Mouse (Mus musculus) limb, embryonic 11.5 days (tissue): ENCODE results near the gene Polr3gl. TPM values are rescaled to one million over a fixed set of nuclear protein-coding genes. Genes with fewer than 3 reads are reported as not detected.

Experiments
- ATAC-seq: fragments of 200-750 bp; cut with Nextera tagmentation; 2 replicates; pipeline ENCODE4 v1.8.0; 2017; ENCODE audit warnings: low read depth; ENCODE audit not compliant: insufficient number of reproducible peaks, low FRiP score, low TSS enrichment
- DNase-seq: peaks from one replicate; pipeline ENCODE4 v3.0.0-alpha.2; 2015; ENCODE audit warnings: low spot score
- H3K27ac ChIP-seq: fragments of 300-500 bp; sonication (generic); replicated peaks from 2 replicates; pipeline ENCODE4 v1.5.1; 2014; ENCODE audit warnings: low read depth, mild to moderate bottlenecking, low read length
- H3K27me3 ChIP-seq: fragments of 300-500 bp; sonication (generic); 2 replicates; pipeline ENCODE4 v1.6.1; 2014; ENCODE audit warnings: mild to moderate bottlenecking, low read length, mixed read lengths; ENCODE audit not compliant: control insufficient read depth, insufficient read depth
- H3K36me3 ChIP-seq: fragments of 300-500 bp; sonication (generic); 2 replicates; pipeline ENCODE4 v1.6.1; 2014; ENCODE audit warnings: mild to moderate bottlenecking, low read length, moderate library complexity, mixed read lengths; ENCODE audit not compliant: control insufficient read depth, insufficient read depth
- H3K4me1 ChIP-seq: fragments of 300-500 bp; sonication (generic); 2 replicates; pipeline ENCODE4 v1.6.1; 2014; ENCODE audit warnings: low read length, mixed read lengths; ENCODE audit not compliant: control insufficient read depth, insufficient read depth
- H3K4me2 ChIP-seq: fragments of 300-500 bp; sonication (generic); 2 replicates; pipeline ENCODE4 v1.6.1; 2014; ENCODE audit warnings: low read depth, mild to moderate bottlenecking, moderate library complexity; ENCODE audit not compliant: severe bottlenecking
- H3K4me3 ChIP-seq: fragments of 300-500 bp; sonication (generic); 2 replicates; pipeline ENCODE4 v1.5.1; 2014; ENCODE audit warnings: low read depth, low read length
- H3K9ac ChIP-seq: fragments of 300-500 bp; sonication (generic); 2 replicates; pipeline ENCODE4 v1.6.1; 2014; ENCODE audit warnings: mild to moderate bottlenecking, low read length
- H3K9me3 ChIP-seq: fragments of 300-500 bp; sonication (generic); 2 replicates; pipeline ENCODE4 v1.6.1; 2016; ENCODE audit warnings: low read length; ENCODE audit not compliant: control insufficient read depth
- WGBS: fragments of 180-500 bp; shearing (Covaris S2); extraction: QIAGEN DNeasy Blood & Tissue Kit; methylation state at CpG from one replicate; pipeline ENCODE4 v1.1.7; 2014; 5-methylcytosine and 5-hydroxymethylcytosine counted together
- polyA plus RNA-seq: library from polyadenylated mRNA; unstranded; fragments of >200 nt; fragmentation: Nextera tagmentation; extraction: Ambion mirVana; gene quantifications from 2 replicates; pipeline ENCODE4 v1.2.1, GENCODE M21; 2014

Polr3gl gene
- polyA plus RNA-seq, 1 experiment from 2014 or later, result 18.8 TPM

GRCm38 (mm10) chr3:96571896-96572698, 21.9 kb downstream of the Polr3gl start:
- no peak for DNase-seq
- no peak overlapping the region for H3K4me2 ChIP-seq
- H3K9me3 ChIP-seq, result no peaks in the 10 kb centered on the region
- no peak overlapping the region for H3K4me3 ChIP-seq
- H3K27ac ChIP-seq, result no peak overlapping the region
- peaks cover 11% of the 10 kb centered on the region for H3K4me1 ChIP-seq
- no peaks in the 10 kb centered on the region for H3K36me3 ChIP-seq
- H3K27me3 ChIP-seq, result no peaks in the 10 kb centered on the region
- no peak for ATAC-seq
- 81% methylated on average over 16 of the region's 16 CpGs for WGBS
- H3K9ac ChIP-seq, result no peak overlapping the region

- Histone ChIP-seq H3K9ac (no peak overlapping the region), H3K4me1 (peaks cover 3% of the 10 kb centered on the region; the same call in 1 of the 2 replicates), H3K27ac (no peak overlapping the region), H3K36me3 (no peaks in the 10 kb centered on the region), H3K9me3 (no peaks in the 10 kb centered on the region), H3K27me3 (no peaks in the 10 kb centered on the region), H3K4me2 (no peak overlapping the region), H3K4me3 (no peak overlapping the region)
- ATAC-seq, result no peak
- whole genome bisulfite sequencing, result 72% methylated on average over 2 of the region's 2 CpGs
- no peak for DNase-seq
Observed at GRCm38 (mm10) chr3:96571336-96571735, 22.6 kb downstream of the Polr3gl start.

GRCm38 (mm10) chr3:96570643-96571042, 23.3 kb downstream of the Polr3gl start:
- Histone ChIP-seq H3K4me1 (no peaks in the 10 kb centered on the region), H3K27ac (no peak overlapping the region), H3K9ac (no peak overlapping the region), H3K9me3 (no peaks in the 10 kb centered on the region), H3K4me3 (no peak overlapping the region), H3K36me3 (no peaks in the 10 kb centered on the region), H3K27me3 (no peaks in the 10 kb centered on the region), H3K4me2 (no peak overlapping the region)
- ATAC-seq (no peak), DNase-seq (no peak)
- WGBS, result 79% methylated on average over 7 of the region's 7 CpGs

GRCm38 (mm10) chr3:96569966-96570605, 23.9 kb downstream of the Polr3gl start:
- ATAC-seq (no peak), DNase-seq (no peak)
- Histone ChIP-seq H3K36me3 (no peaks in the 10 kb centered on the region), H3K27me3 (no peaks in the 10 kb centered on the region), H3K4me2 (no peak overlapping the region), H3K27ac (no peak overlapping the region), H3K4me3 (no peak overlapping the region), H3K9me3 (no peaks in the 10 kb centered on the region), H3K4me1 (no peaks in the 10 kb centered on the region), H3K9ac (no peak overlapping the region)
- 83% methylated on average over 11 of the region's 11 CpGs for WGBS

- Histone ChIP-seq H3K27ac (no peak overlapping the region), H3K9ac (no peak overlapping the region), H3K4me2 (no peak overlapping the region), H3K4me3 (no peak overlapping the region), H3K27me3 (no peaks in the 10 kb centered on the region), H3K36me3 (no peaks in the 10 kb centered on the region), H3K4me1 (peaks cover 4% of the 10 kb centered on the region; the same call in 1 of the 2 replicates), H3K9me3 (no peaks in the 10 kb centered on the region)
- no peak for DNase-seq
- no peak for ATAC-seq
- WGBS, result 94% methylated on average over 13 of the region's 13 CpGs
Observed at GRCm38 (mm10) chr3:96569506-96569905, 24.5 kb downstream of the Polr3gl start.

GRCm38 (mm10) chr3:96568605-96569004, 25.4 kb downstream of the Polr3gl start:
- H3K36me3 ChIP-seq, result no peaks in the 10 kb centered on the region
- no peak overlapping the region for H3K9ac ChIP-seq
- DNase-seq, result no peak
- ATAC-seq, result no peak
- no peaks in the 10 kb centered on the region for H3K27me3 ChIP-seq
- no peak overlapping the region for H3K4me2 ChIP-seq
- H3K9me3 ChIP-seq, result no peaks in the 10 kb centered on the region
- WGBS, result 88% methylated on average over 8 of the region's 8 CpGs
- no peak overlapping the region; the same call in 1 of the 2 replicates for H3K27ac ChIP-seq
- H3K4me1 ChIP-seq, result peaks cover 8% of the 10 kb centered on the region; the same call in 1 of the 2 replicates
- H3K4me3 ChIP-seq, result no peak overlapping the region

- Histone ChIP-seq H3K4me2 (no peak overlapping the region), H3K9ac (no peak overlapping the region), H3K4me3 (no peak overlapping the region), H3K36me3 (no peaks in the 10 kb centered on the region), H3K27ac (no peak overlapping the region), H3K27me3 (no peaks in the 10 kb centered on the region), H3K4me1 (peaks cover 8% of the 10 kb centered on the region; the same call in 1 of the 2 replicates), H3K9me3 (no peaks in the 10 kb centered on the region)
- DNase-seq, result no peak
- 88% methylated on average over 8 of the region's 8 CpGs for WGBS
- ATAC-seq, result no peak
Observed at GRCm38 (mm10) chr3:96566661-96567450, 27.1 kb downstream of the Polr3gl start.

GRCm38 (mm10) chr3:96565105-96565504, 28.9 kb downstream of the Polr3gl start:
- H3K9ac ChIP-seq, result no peak overlapping the region
- peaks cover 15% of the 10 kb centered on the region; the same call in 1 of the 2 replicates for H3K4me1 ChIP-seq
- H3K9me3 ChIP-seq, result no peaks in the 10 kb centered on the region
- no peaks in the 10 kb centered on the region for H3K27me3 ChIP-seq
- no peak overlapping the region for H3K4me2 ChIP-seq
- no peak overlapping the region for H3K4me3 ChIP-seq
- no peak overlapping the region for H3K27ac ChIP-seq
- WGBS, result 86% methylated on average over 3 of the region's 3 CpGs
- peaks cover 5% of the 10 kb centered on the region for H3K36me3 ChIP-seq
- no peak for ATAC-seq
- no peak for DNase-seq
